In genomic region chr7:109588145-109588544, GRCm38 (mm10) we compare ENCODE assay signal across 17 mouse cellular contexts.
DNase-seq lines count a peak whose midpoint lies in the region; ATAC-seq and TF ChIP-seq lines count a peak whose summit lies in the region.
"Had no signal": no experiment of that assay in that cellular context is flagged by ENCODE, and none has a peak within 500 bp of the region (broad histone marks: within the 10 kb centered on the region; RNA-seq: fewer than 3 reads in every experiment).

No protein-coding gene starts in this region.

- H3K27me3 ChIP-seq in heart, embryonic 13.5 days (replicated peaks), result no peaks in the 10 kb centered on the region
- H3K27me3 ChIP-seq in liver, embryonic 15.5 days, result no peaks in the 10 kb centered on the region
- H3K27me3 ChIP-seq: limb, embryonic 12.5 days; midbrain, embryonic 15.5 days; neural tube, embryonic 12.5 days had no signal

- TF ChIP-seq CTCF in layer of hippocampus, adult 2 months (conservative IDR thresholded peaks at IDR 0.05), result no peak

- peak overlapping the region; percentile 5; the same call in 1 of the 2 replicates for H3K9ac ChIP-seq in heart, embryonic 13.5 days
- peak overlapping the region; percentile 15; the same call in 1 of the 2 replicates for H3K9ac ChIP-seq in liver, embryonic 15.5 days
- H3K9ac ChIP-seq: limb, embryonic 12.5 days; midbrain, embryonic 15.5 days; neural tube, embryonic 12.5 days had no signal

- no peaks in the 10 kb centered on the region for H3K9me3 ChIP-seq in heart, embryonic 13.5 days
- H3K9me3 ChIP-seq in liver, embryonic 15.5 days (replicated peaks), result no peaks in the 10 kb centered on the region
- H3K9me3 ChIP-seq: limb, embryonic 12.5 days; midbrain, embryonic 15.5 days; neural tube, embryonic 12.5 days had no signal

- peak overlapping the region; percentile 18; the same call in 1 of the 2 replicates for H3K4me2 ChIP-seq in heart, embryonic 13.5 days
- no peak overlapping the region for H3K4me2 ChIP-seq in liver, embryonic 15.5 days
- H3K4me2 ChIP-seq: limb, embryonic 12.5 days; midbrain, embryonic 15.5 days; neural tube, embryonic 12.5 days had no signal

- H3K4me3 ChIP-seq in heart, embryonic 13.5 days, result no peak overlapping the region
- no peak overlapping the region for H3K4me3 ChIP-seq in liver, embryonic 15.5 days (replicated peaks)
- H3K4me3 ChIP-seq in layer of hippocampus, adult 2 months, result no peak overlapping the region
- H3K4me3 ChIP-seq: erythroblast, embryonic 14.5 days; limb, embryonic 12.5 days; midbrain, embryonic 15.5 days; neural tube, embryonic 12.5 days had no signal

- intact Hi-C loops in heart, postnatal 36 days (cut with DNase I), result no loop called here

- peaks cover 68% of the 10 kb centered on the region for H3K4me1 ChIP-seq in heart, embryonic 13.5 days
- H3K4me1 ChIP-seq in liver, embryonic 15.5 days (replicated peaks), result peaks cover 54% of the 10 kb centered on the region
- H3K4me1 ChIP-seq: midbrain, embryonic 15.5 days; neural tube, embryonic 12.5 days had no signal

- no peak for DNase-seq in heart, postnatal 36 days
- peak; percentile 3 for DNase-seq in thymus, postnatal 25 days
- DNase-seq in thymus, adult 18-20 months, result no peak
- no peak for DNase-seq in layer of hippocampus, adult 2 months (ENCODE audit: low spot score in 2 of 2)
- DNase-seq in layer of hippocampus, postnatal 36 days, result no peak
- DNase-seq: adrenal gland, adult 8-10 months; cerebellum, adult 9-10 months; embryo, embryonic 11 days; kidney, adult 8-10 months; kidney, postnatal 4 days had no signal

- H3K36me3 ChIP-seq in heart, embryonic 13.5 days, result no peaks in the 10 kb centered on the region
- no peaks in the 10 kb centered on the region for H3K36me3 ChIP-seq in liver, embryonic 15.5 days (replicated peaks)
- H3K36me3 ChIP-seq: limb, embryonic 12.5 days; midbrain, embryonic 15.5 days; neural tube, embryonic 12.5 days had no signal

- no peak for ATAC-seq in heart, embryonic 13.5 days (ENCODE audit: extremely low read depth, insufficient number of reproducible peaks, low FRiP score, low TSS enrichment)
- ATAC-seq in liver, embryonic 15.5 days (ENCODE audit: insufficient read depth), result no peak
- ATAC-seq: hindbrain, postnatal 0 days; midbrain, embryonic 15.5 days had no signal

- 44% methylated on average over 8 of the region's 8 CpGs for WGBS in heart, embryonic 13.5 days
- 35% methylated on average over 8 of the region's 8 CpGs for WGBS in liver, embryonic 15.5 days (ENCODE audit: insufficient replicate concordance)

- peak overlapping the region; percentile 45; the same call in 1 of the 2 replicates for H3K27ac ChIP-seq in heart, embryonic 13.5 days (replicated peaks)
- H3K27ac ChIP-seq in liver, embryonic 15.5 days (replicated peaks), result no peak overlapping the region
- H3K27ac ChIP-seq in layer of hippocampus, adult 2 months, result no peak overlapping the region
- H3K27ac ChIP-seq: hindbrain, postnatal 0 days; limb, embryonic 12.5 days; midbrain, embryonic 15.5 days; neural tube, embryonic 12.5 days had no signal
